Mouse (Mus musculus) hindbrain, embryonic 16.5 days (tissue): Measurements from ENCODE around the gene Pfn1. TPM values are rescaled to one million over a fixed set of nuclear protein-coding genes. Genes with fewer than 3 reads are reported as not detected.

ENCODE experiments used
- ATAC-seq: fragments of 200-750 bp; cut with Nextera tagmentation; 2 replicates; pipeline ENCODE4 v1.8.0; 2017; ENCODE audit warnings: moderate TSS enrichment, moderate library complexity
- H3K27ac ChIP-seq: fragments of 300-500 bp; sonication (generic); 2 replicates; pipeline ENCODE4 v1.5.1; 2014; ENCODE audit warnings: low read depth, mild to moderate bottlenecking, control low read depth, low read length, moderate library complexity
- H3K27me3 ChIP-seq: fragments of 300-500 bp; sonication (generic); replicated peaks from 2 replicates; pipeline ENCODE4 v1.6.1; 2014; ENCODE audit warnings: low read length; ENCODE audit not compliant: control insufficient read depth, insufficient read depth
- H3K36me3 ChIP-seq: fragments of 300-500 bp; sonication (generic); 2 replicates; pipeline ENCODE4 v1.6.1; 2014; ENCODE audit warnings: mild to moderate bottlenecking, low read length, moderate library complexity, mixed read lengths; ENCODE audit not compliant: control insufficient read depth, insufficient read depth
- H3K4me1 ChIP-seq: fragments of 300-500 bp; sonication (generic); 2 replicates; pipeline ENCODE4 v1.6.1; 2014; ENCODE audit warnings: low read depth, low read length; ENCODE audit not compliant: control insufficient read depth, insufficient read depth
- H3K4me2 ChIP-seq: fragments of 300-500 bp; sonication (generic); 2 replicates; pipeline ENCODE4 v1.6.1; 2014; ENCODE audit warnings: mild to moderate bottlenecking, low read length, control low read depth, moderate library complexity
- H3K4me3 ChIP-seq: fragments of 300-500 bp; sonication (generic); 2 replicates; pipeline ENCODE4 v1.5.1; 2014; ENCODE audit warnings: mild to moderate bottlenecking, low read length, control low read depth, moderate library complexity
- H3K9ac ChIP-seq: fragments of 300-500 bp; sonication (generic); 2 replicates; pipeline ENCODE4 v1.6.1; 2014; ENCODE audit warnings: low read depth, mild to moderate bottlenecking, control low read depth, low read length, moderate library complexity
- H3K9me3 ChIP-seq: fragments of 300-500 bp; sonication (generic); 2 replicates; pipeline ENCODE4 v1.6.1; 2014; ENCODE audit warnings: mild to moderate bottlenecking, low read length, moderate library complexity; ENCODE audit not compliant: control insufficient read depth
- WGBS: fragments of 180-500 bp; shearing (Covaris S2); extraction: QIAGEN DNeasy Blood & Tissue Kit; methylation state at CpG from one replicate; pipeline ENCODE4 v1.1.7; 2014; 5-methylcytosine and 5-hydroxymethylcytosine counted together
- polyA plus RNA-seq: library from polyadenylated mRNA; unstranded; fragments of >200 nt; fragmentation: Nextera tagmentation; extraction: Ambion mirVana; gene quantifications from 2 replicates; pipeline ENCODE4 v1.2.1, GENCODE M21; 2015

Pfn1 gene
- polyA plus RNA-seq, 1 experiment from 2014 or later = 638 TPM

- H3K9ac ChIP-seq = peak overlapping the region; percentile 72
- peak overlapping the region; percentile 88 for H3K27ac ChIP-seq
- under 1% methylated on average over 15 of the region's 15 CpGs for WGBS
- no peaks in the 10 kb centered on the region for H3K9me3 ChIP-seq
- no peak for ATAC-seq
- peak overlapping the region; percentile 94 for H3K4me2 ChIP-seq
- H3K27me3 ChIP-seq = no peaks in the 10 kb centered on the region
- peaks cover 18% of the 10 kb centered on the region for H3K4me1 ChIP-seq
- H3K36me3 ChIP-seq = peaks cover 11% of the 10 kb centered on the region
- peak overlapping the region; percentile 64 for H3K4me3 ChIP-seq
Observed at GRCm38 (mm10) chr11:70668335-70668770, 13.9 kb upstream of the Pfn1 start.

DNA sequence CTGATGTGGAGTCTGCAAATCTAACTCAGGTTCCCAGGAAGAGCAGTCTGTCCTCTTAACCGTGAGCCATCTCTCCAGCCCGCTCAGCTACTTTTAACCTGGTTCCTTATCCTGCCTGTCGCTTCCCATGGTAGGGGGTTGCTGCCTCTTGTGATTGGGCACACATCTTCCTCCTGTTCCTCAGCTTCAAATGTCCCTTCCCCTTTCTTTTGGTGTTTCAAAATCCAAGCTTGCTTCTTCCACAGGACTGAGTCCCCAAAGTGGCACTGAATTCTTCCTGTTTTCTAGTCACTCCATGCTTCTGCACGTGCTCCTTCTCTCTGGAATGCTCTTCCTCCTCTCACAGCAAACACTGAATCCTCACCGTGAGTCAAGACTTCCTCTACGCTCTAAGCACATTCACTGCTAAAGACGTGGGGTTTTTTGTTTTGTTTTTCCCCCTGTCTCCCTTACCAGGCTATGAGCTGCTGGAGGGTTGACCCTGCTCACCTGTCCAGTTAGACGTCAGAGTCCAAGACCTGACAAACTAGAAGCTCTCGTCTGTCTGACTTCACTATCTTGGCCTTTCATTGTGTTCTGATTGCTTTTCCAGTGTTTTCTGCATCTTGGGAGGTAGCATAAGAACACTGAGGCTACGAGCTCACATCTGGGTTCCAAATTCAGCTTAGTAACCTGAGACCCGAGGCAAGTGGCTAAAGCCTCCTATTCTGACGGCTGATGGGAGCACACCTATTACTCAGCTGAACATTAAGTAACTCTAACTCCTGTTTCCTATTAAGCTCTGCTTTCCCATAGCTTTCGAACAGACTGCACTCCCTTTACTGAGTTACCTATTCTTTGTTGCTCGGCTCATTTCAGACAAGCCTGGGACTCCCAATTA is 13.1 kb upstream of the Pfn1 start:
- Histone ChIP-seq H3K36me3 (peaks cover 13% of the 10 kb centered on the region), H3K27ac (no peak overlapping the region; the same call in 1 of the 2 replicates), H3K4me3 (peak overlapping the region; percentile 64), H3K9ac (no peak overlapping the region; the same call in 1 of the 2 replicates), H3K9me3 (no peaks in the 10 kb centered on the region), H3K4me2 (peak overlapping the region; percentile 94), H3K27me3 (no peaks in the 10 kb centered on the region), H3K4me1 (peaks cover 18% of the 10 kb centered on the region)
- 80% methylated on average over 14 of the region's 14 CpGs for WGBS
- no peak for ATAC-seq

DNA sequence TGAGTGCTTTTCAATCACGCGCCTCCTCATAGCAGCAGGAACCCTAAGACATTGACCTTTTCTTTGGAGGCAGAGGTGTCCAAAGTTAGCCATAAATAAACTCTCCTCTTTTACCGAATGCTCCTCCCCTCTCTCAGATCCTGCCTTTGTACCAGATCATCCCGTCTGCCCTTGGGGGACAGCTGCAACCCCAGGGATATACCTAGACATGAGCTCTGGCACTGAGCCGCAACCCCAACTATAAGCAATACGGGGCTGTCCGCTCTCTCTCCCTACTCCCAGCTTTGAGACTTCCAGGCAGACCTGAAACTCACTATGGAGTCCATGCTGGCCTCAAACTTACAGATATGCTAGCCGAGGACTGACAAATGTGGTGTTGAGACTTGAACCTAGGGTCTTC is 12.2 kb upstream of the Pfn1 start:
- Histone ChIP-seq H3K9ac (no peak overlapping the region), H3K36me3 (peaks cover 18% of the 10 kb centered on the region), H3K9me3 (no peaks in the 10 kb centered on the region), H3K27ac (no peak overlapping the region), H3K4me1 (peaks cover 18% of the 10 kb centered on the region), H3K4me2 (no peak overlapping the region), H3K27me3 (no peaks in the 10 kb centered on the region), H3K4me3 (no peak overlapping the region)
- WGBS = 94% methylated on average over 8 of the region's 8 CpGs
- ATAC-seq = no peak

DNA sequence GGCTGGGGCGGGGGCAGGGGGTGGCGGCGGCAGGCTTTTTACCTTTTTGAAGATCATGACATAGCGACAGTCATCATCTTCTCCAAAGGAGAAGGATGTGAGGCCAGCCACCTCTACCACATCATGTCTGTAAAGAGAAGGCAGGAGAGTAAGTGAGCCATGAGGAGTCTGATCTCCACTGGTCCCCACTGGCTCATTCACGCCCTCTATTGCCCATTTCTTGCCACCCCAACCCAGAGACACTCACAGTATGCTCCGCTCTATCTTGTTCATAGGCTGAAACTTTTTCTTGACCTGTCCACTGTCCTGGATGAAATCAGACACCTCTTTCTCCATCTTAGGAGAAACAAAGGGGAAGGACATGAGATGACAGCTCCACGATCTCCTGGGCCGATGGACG is 10.3 kb upstream of the Pfn1 start:
- no peaks in the 10 kb centered on the region for H3K27me3 ChIP-seq
- H3K9ac ChIP-seq = no peak overlapping the region
- H3K4me2 ChIP-seq = no peak overlapping the region
- peaks cover 18% of the 10 kb centered on the region for H3K36me3 ChIP-seq
- no peak overlapping the region for H3K4me3 ChIP-seq
- H3K4me1 ChIP-seq = peaks cover 7% of the 10 kb centered on the region
- no peak for ATAC-seq
- H3K27ac ChIP-seq = no peak overlapping the region
- 93% methylated on average over 9 of the region's 9 CpGs for WGBS
- H3K9me3 ChIP-seq = no peaks in the 10 kb centered on the region

- Histone ChIP-seq H3K9ac (no peak overlapping the region), H3K4me1 (peaks cover 7% of the 10 kb centered on the region), H3K27me3 (no peaks in the 10 kb centered on the region), H3K4me3 (no peak overlapping the region), H3K27ac (no peak overlapping the region), H3K9me3 (no peaks in the 10 kb centered on the region), H3K36me3 (peaks cover 18% of the 10 kb centered on the region), H3K4me2 (no peak overlapping the region)
- WGBS = 91% methylated on average over 6 of the region's 6 CpGs
- ATAC-seq = no peak
Observed at GRCm38 (mm10) chr11:70663957-70664356, 9.5 kb upstream of the Pfn1 start.

GRCm38 (mm10) chr11:70663101-70663500 is 8.7 kb upstream of the Pfn1 start:
- H3K4me1 ChIP-seq = peaks cover 6% of the 10 kb centered on the region
- WGBS = 93% methylated on average over 8 of the region's 8 CpGs
- no peaks in the 10 kb centered on the region for H3K9me3 ChIP-seq
- no peak overlapping the region for H3K9ac ChIP-seq
- H3K4me2 ChIP-seq = no peak overlapping the region
- peaks cover 18% of the 10 kb centered on the region for H3K36me3 ChIP-seq
- H3K27ac ChIP-seq = no peak overlapping the region
- H3K4me3 ChIP-seq = no peak overlapping the region
- no peak for ATAC-seq
- H3K27me3 ChIP-seq = no peaks in the 10 kb centered on the region

- Histone ChIP-seq H3K4me3 (no peak overlapping the region), H3K36me3 (peaks cover 18% of the 10 kb centered on the region), H3K27ac (no peak overlapping the region), H3K9ac (no peak overlapping the region), H3K4me1 (peaks cover 10% of the 10 kb centered on the region), H3K9me3 (no peaks in the 10 kb centered on the region), H3K27me3 (no peaks in the 10 kb centered on the region), H3K4me2 (no peak overlapping the region)
- 84% methylated on average over 8 of the region's 8 CpGs for WGBS
- no peak for ATAC-seq
Observed at GRCm38 (mm10) chr11:70660571-70660970, 6.1 kb upstream of the Pfn1 start.

- peaks cover 10% of the 10 kb centered on the region for H3K36me3 ChIP-seq
- no peak overlapping the region for H3K9ac ChIP-seq
- no peak for ATAC-seq
- H3K27me3 ChIP-seq = no peaks in the 10 kb centered on the region
- no peak overlapping the region for H3K4me3 ChIP-seq
- H3K4me1 ChIP-seq = peaks cover 12% of the 10 kb centered on the region
- H3K27ac ChIP-seq = no peak overlapping the region
- H3K4me2 ChIP-seq = no peak overlapping the region
- no peaks in the 10 kb centered on the region for H3K9me3 ChIP-seq
- WGBS = 80% methylated on average over 8 of the region's 8 CpGs
Observed at GRCm38 (mm10) chr11:70658942-70659341, 4.5 kb upstream of the Pfn1 start.

DNA sequence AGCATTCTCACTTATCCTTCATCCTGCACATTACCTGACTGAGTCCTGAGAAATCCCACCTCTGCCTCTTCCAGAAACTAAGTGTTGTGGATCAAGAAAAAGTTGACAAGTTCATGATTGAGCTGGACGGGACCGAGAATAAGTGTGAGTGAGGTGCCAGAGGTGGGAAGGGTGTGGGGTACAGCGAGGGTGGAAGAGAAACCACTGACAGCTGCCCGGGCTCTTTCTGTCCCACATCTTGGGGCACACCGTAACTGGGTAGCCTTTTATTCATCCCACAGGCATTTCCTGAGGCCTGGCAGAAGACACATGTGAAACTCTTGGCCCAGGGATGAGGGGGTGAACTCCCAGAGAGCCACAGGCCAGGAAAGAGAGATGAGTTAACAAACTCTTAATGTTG is 4.1 kb upstream of the Pfn1 start:
- Histone ChIP-seq H3K9ac (no peak overlapping the region), H3K4me1 (peaks cover 12% of the 10 kb centered on the region), H3K4me2 (no peak overlapping the region), H3K9me3 (no peaks in the 10 kb centered on the region), H3K27ac (no peak overlapping the region), H3K27me3 (no peaks in the 10 kb centered on the region), H3K4me3 (no peak overlapping the region), H3K36me3 (peaks cover 7% of the 10 kb centered on the region; the same call in 1 of the 2 replicates)
- no peak for ATAC-seq
- WGBS = 87% methylated on average over 5 of the region's 5 CpGs
